Mouse (Mus musculus): ENCODE measurements around the gene Tnfrsf21.

GRCm38 (mm10) chr17:43114086-43114581, 97.8 kb downstream of the Tnfrsf21 start:
- TF ChIP-seq POLR2A (IDR thresholded peaks at IDR 0.05; ENCODE audit: low read depth, low read length) (no peak), CTCF (IDR thresholded peaks at IDR 0.05; ENCODE audit: extremely low read depth, insufficient read depth, insufficient read length, insufficient replicate concordance) (no peak)
